8 mouse cellular contexts compared by ENCODE assay signal in genomic region chr17:84790447-84791098, GRCm38 (mm10). TPM values are rescaled to one million over a fixed set of nuclear protein-coding genes. Genes with fewer than 3 reads are reported as not detected.
DNase-seq lines count a peak whose midpoint lies in the region; ATAC-seq and TF ChIP-seq lines count a peak whose summit lies in the region.

Lrpprc (minus strand) TSS chr17:84790789.

- no peak for TF ChIP-seq CTCF in MEL (IDR thresholded peaks at IDR 0.05 in 2 of 3, conservative IDR thresholded peaks at IDR 0.05 in 1 of 3; ENCODE audit: control insufficient read depth in 1 of 3, insufficient read depth in 1 of 3, low read depth in 2 of 3, low read length in 3 of 3, poor library complexity in 1 of 3, severe bottlenecking in 1 of 3)
- no peak for TF ChIP-seq CTCF in cerebellum, adult 2 months (IDR thresholded peaks at IDR 0.05; ENCODE audit: borderline replicate concordance, insufficient read depth, low read depth, low read length)
- TF ChIP-seq CTCF in forebrain, postnatal 0 days (IDR thresholded peaks at IDR 0.05; ENCODE audit: low read depth), result peak; percentile 35

- DNase-seq in MEL (ENCODE audit: low read depth, low spot score), result peak; percentile 96
- peak; percentile 95 to 97 for DNase-seq in cerebellum, adult 2 months
- DNase-seq in forebrain, postnatal 0 days, result peak; percentile 97
- DNase-seq in heart, postnatal 4 days, result peak; percentile 95
- DNase-seq in layer of hippocampus, adult 8-10 months (ENCODE audit: low spot score in 2 of 2), result peak; percentile 92
- DNase-seq in ovary, adult 18-20 months (ENCODE audit: low spot score), result peak; percentile 92
- peak; percentile 97 for DNase-seq in thymus, postnatal 0 days (ENCODE audit: low spot score)

- TF ChIP-seq EP300 in MEL (IDR thresholded peaks at IDR 0.05; ENCODE audit: low read depth in 1 of 2, low read length in 2 of 2), result no peak

- H3K27me3 ChIP-seq in MEL (ENCODE audit: control insufficient read depth in 1 of 2, insufficient read depth in 2 of 2, low read length in 2 of 2), result no peaks in the 10 kb centered on the region
- no peaks in the 10 kb centered on the region for H3K27me3 ChIP-seq in cerebellum, adult 2 months (ENCODE audit: control insufficient read depth, insufficient read depth, low read length)
- H3K27me3 ChIP-seq in forebrain, postnatal 0 days (ENCODE audit: insufficient read depth, low read length), result no peaks in the 10 kb centered on the region
- H3K27me3 ChIP-seq in lung, embryonic 15.5 days, result no peaks in the 10 kb centered on the region

- peak; percentile 61 to 81 for TF ChIP-seq POLR2A in MEL (IDR thresholded peaks at IDR 0.05; ENCODE audit: control insufficient read depth in 1 of 2, insufficient read depth in 1 of 2, low read depth in 1 of 2, low read length in 2 of 2, poor library complexity in 1 of 2)
- peak; percentile 76 for TF ChIP-seq POLR2A in cerebellum, adult 2 months (IDR thresholded peaks at IDR 0.05; ENCODE audit: borderline replicate concordance, insufficient read depth, low read length)

- under 1% methylated on average over 50 of the region's 51 CpGs for WGBS in cerebellum, adult 2 months
- under 1% methylated on average over 51 of the region's 51 CpGs for WGBS in forebrain, postnatal 0 days
- under 1% methylated on average over 51 of the region's 51 CpGs for WGBS in lung, embryonic 15.5 days

- H3K9ac ChIP-seq in MEL (ENCODE audit: control insufficient read depth, low read depth, low read length, poor library complexity, severe bottlenecking), result peak within 1 kb of the TSS; percentile 93
- H3K9ac ChIP-seq in forebrain, postnatal 0 days, result peak within 1 kb of the TSS; percentile 72
- peak within 1 kb of the TSS; percentile 72 for H3K9ac ChIP-seq in lung, embryonic 15.5 days

- no peak for TF ChIP-seq RAD21 in MEL (IDR thresholded peaks at IDR 0.05; ENCODE audit: low read depth, low read length)

- peak within 1 kb of the TSS; percentile 92 to 98 for H3K4me3 ChIP-seq in MEL (ENCODE audit: control insufficient read depth in 1 of 2, insufficient read depth in 1 of 2, low read depth in 2 of 2, low read length in 2 of 2)
- H3K4me3 ChIP-seq in cerebellum, adult 2 months (replicated peaks; ENCODE audit: insufficient read depth, low read depth, low read length), result peak within 1 kb of the TSS; percentile 78
- peak within 1 kb of the TSS; percentile 96 for H3K4me3 ChIP-seq in forebrain, postnatal 0 days (ENCODE audit: low read depth, low read length)
- peak within 1 kb of the TSS; percentile 91 for H3K4me3 ChIP-seq in lung, embryonic 15.5 days

- peak within 1 kb of the TSS; percentile 86 for H3K27ac ChIP-seq in MEL (ENCODE audit: control insufficient read depth, low read depth, low read length)
- peak within 1 kb of the TSS; percentile 93 for H3K27ac ChIP-seq in cerebellum, adult 2 months (ENCODE audit: insufficient read depth, low read length)
- H3K27ac ChIP-seq in forebrain, postnatal 0 days (ENCODE audit: low read depth, low read length), result peak within 1 kb of the TSS; percentile 82
- H3K27ac ChIP-seq in lung, embryonic 15.5 days, result peak within 1 kb of the TSS; percentile 70

- peaks cover 2 to 11% of the 10 kb centered on the region in 2 experiments; a peak in 3 of 4 replicates for H3K36me3 ChIP-seq in MEL (ENCODE audit: control insufficient read depth in 1 of 2, insufficient read depth in 2 of 2, low read length in 2 of 2)
- H3K36me3 ChIP-seq in forebrain, postnatal 0 days (ENCODE audit: insufficient read depth), result 0 out of 2 replicates have a peak, but pooled peaks cover 5% of the 10 kb centered on the region
- no peaks in the 10 kb centered on the region for H3K36me3 ChIP-seq in lung, embryonic 15.5 days

- ATAC-seq in forebrain, postnatal 0 days, result peak; percentile 99
- ATAC-seq in lung, embryonic 15.5 days (ENCODE audit: borderline replicate concordance, extremely low read depth, low FRiP score, low TSS enrichment), result peak; percentile 97

- peaks cover 56% of the 10 kb centered on the region for H3K79me2 ChIP-seq in MEL (ENCODE audit: control insufficient read depth, insufficient read depth, low read length, poor library complexity)

- peaks cover 4 to 12% of the 10 kb centered on the region in 2 experiments; a peak in 3 of 4 replicates for H3K4me1 ChIP-seq in MEL (ENCODE audit: control insufficient read depth in 1 of 2, insufficient read depth in 2 of 2, low read length in 2 of 2)
- H3K4me1 ChIP-seq in cerebellum, adult 2 months (ENCODE audit: control insufficient read depth, insufficient read depth, low read length), result peaks cover 8% of the 10 kb centered on the region; the same call in 1 of the 2 replicates
- H3K4me1 ChIP-seq in forebrain, postnatal 0 days (ENCODE audit: insufficient read depth), result peaks cover 17% of the 10 kb centered on the region
- H3K4me1 ChIP-seq in lung, embryonic 15.5 days, result peaks cover 25% of the 10 kb centered on the region

- peak within 1 kb of the TSS; percentile 90 for H3K4me2 ChIP-seq in forebrain, postnatal 0 days (ENCODE audit: low read depth)
- peak within 1 kb of the TSS; percentile 68 for H3K4me2 ChIP-seq in lung, embryonic 15.5 days

- H3K9me3 ChIP-seq in MEL (replicated peaks; ENCODE audit: insufficient read depth, low read length), result no peaks in the 10 kb centered on the region
- no peaks in the 10 kb centered on the region for H3K9me3 ChIP-seq in forebrain, postnatal 0 days (ENCODE audit: low read length)
- no peaks in the 10 kb centered on the region for H3K9me3 ChIP-seq in lung, embryonic 15.5 days

TF ChIP-seq in MEL, 35 proteins besides CTCF, POLR2A, EP300 and RAD21 (continues in another document):
- TF ChIP-seq BHLHE40 (IDR thresholded peaks at IDR 0.05; ENCODE audit: borderline replicate concordance, low read depth, low read length) (peak; percentile 27; the same call in 1 of the 2 replicates), MYC (IDR thresholded peaks at IDR 0.05; ENCODE audit: low read depth, low read length) (peak; percentile 89; the same call in 1 of the 2 replicates), TCF12 (IDR thresholded peaks at IDR 0.05; ENCODE audit: low read depth, low read length) (peak; percentile 99), ZNF384 (IDR thresholded peaks at IDR 0.05; ENCODE audit: low read depth, low read length) (no peak), NRF1 (IDR thresholded peaks at IDR 0.05; ENCODE audit: insufficient read depth, low read depth, low read length, poor library complexity, severe bottlenecking) (peak; percentile 67), ETS1 (IDR thresholded peaks at IDR 0.05; ENCODE audit: low read depth, low read length) (no peak), CHD1 (IDR thresholded peaks at IDR 0.05; ENCODE audit: low read depth, low read length) (peak; percentile 100), ZKSCAN1 (IDR thresholded peaks at IDR 0.05; ENCODE audit: low read depth, low read length) (no peak), MAX (IDR thresholded peaks at IDR 0.05; ENCODE audit: low read length) (peak; percentile 87), USF1 (IDR thresholded peaks at IDR 0.05; ENCODE audit: low read depth, low read length) (peak; percentile 92), POLR2AphosphoS2 (IDR thresholded peaks at IDR 0.05; ENCODE audit: low read length) (peak; percentile 40; the same call in 1 of the 2 replicates), HCFC1 (IDR thresholded peaks at IDR 0.05; ENCODE audit: low read depth, low read length) (peak; percentile 91), ZMIZ1 (IDR thresholded peaks at IDR 0.05; ENCODE audit: low read depth, low read length) (0 out of 2 replicates have a peak, but pooled peaks have one; percentile 32), POLR2AphosphoS5 (IDR thresholded peaks at IDR 0.05; ENCODE audit: borderline replicate concordance, low read depth, low read length) (no peak), MEF2A (IDR thresholded peaks at IDR 0.05; ENCODE audit: extremely low read depth, insufficient replicate concordance, low read depth, low read length, poor library complexity, severe bottlenecking) (no peak), UBTF (IDR thresholded peaks at IDR 0.05; ENCODE audit: borderline replicate concordance, insufficient read depth, low read depth, low read length) (no peak), TBP (IDR thresholded peaks at IDR 0.05; ENCODE audit: low read depth, low read length) (peak; percentile 65; the same call in 1 of the 2 replicates), GABPA (IDR thresholded peaks at IDR 0.05; ENCODE audit: low read depth, low read length) (no peak), TAL1 (IDR thresholded peaks at IDR 0.05; ENCODE audit: low read length) (no peak), RCOR1 (IDR thresholded peaks at IDR 0.05; ENCODE audit: low read depth, low read length) (no peak), NELFE (IDR thresholded peaks at IDR 0.05; ENCODE audit: low read depth, low read length) (peak; percentile 51), JUND (IDR thresholded peaks at IDR 0.05; ENCODE audit: low read depth, low read length) (no peak), ZC3H11A (IDR thresholded peaks at IDR 0.05; ENCODE audit: low read depth, low read length) (no peak), GATA1 (IDR thresholded peaks at IDR 0.05; ENCODE audit: low read depth, low read length) (0 out of 2 replicates have a peak, but pooled peaks have one; percentile 4), ELF1 (IDR thresholded peaks at IDR 0.05; ENCODE audit: low read depth, low read length) (peak; percentile 65), MAFK (IDR thresholded peaks at IDR 0.05; ENCODE audit: borderline replicate concordance, low read depth, low read length) (no peak), MYB (IDR thresholded peaks at IDR 0.05; ENCODE audit: low read depth, low read length) (no peak), USF2 (IDR thresholded peaks at IDR 0.05; ENCODE audit: borderline replicate concordance in 1 of 2, insufficient read depth in 1 of 2, low read depth in 1 of 2, low read length in 2 of 2) (peak in 1 of 2 experiments; percentile 71; a peak in 2 of 4 replicates), KAT2A (conservative IDR thresholded peaks at IDR 0.05; ENCODE audit: low read depth, low read length) (no peak; the same call in 1 of the 2 replicates), E2F4 (IDR thresholded peaks at IDR 0.05; ENCODE audit: borderline replicate concordance, low read depth, low read length) (no peak)

RNA-seq across cellular contexts. Expression of gene Lrpprc, which starts in this region (rescaled TPM):
- 97.9 and 99.1 TPM in 2 replicates for total RNA-seq in MEL (2012; rRNA removed)
- 100 to 1,000 TPM in 1 of 2 experiments, 10 to 100 TPM in 1; 82.6 to 204 TPM for polyA plus RNA-seq in MEL (2012; ENCODE audit: insufficient read depth in 1 of 2, insufficient read length in 2 of 2, low read depth in 1 of 2, low replicate concordance in 2 of 2, missing spikeins in 1 of 2)
- polyA plus RNA-seq in cerebellum, adult 2 months (2012; rRNA removed), result 39.6 and 40.3 TPM in 2 replicates
- total RNA-seq in forebrain, postnatal 0 days (2014; rRNA removed), result 66.9 and 76.7 TPM in 2 replicates
- polyA plus RNA-seq in forebrain, postnatal 0 days (2015; fragmentation: Nextera tagmentation; extraction: Ambion mirVana), result 25.7 and 36.7 TPM in 2 replicates
- total RNA-seq in heart, postnatal 4 days (2021), result 100 to 1,000 TPM; 146 to 149 TPM
- 10 to 100 TPM; 62.3 to 66.0 (median 63.4) TPM for total RNA-seq in layer of hippocampus, adult 8-10 months (2022)
- polyA plus RNA-seq in lung, embryonic 15.5 days (2015; fragmentation: Nextera tagmentation; extraction: Ambion mirVana), result 34.9 and 38.2 TPM in 2 replicates
- 24.1 and 26.4 TPM in 2 replicates for polyA plus RNA-seq in thymus, postnatal 0 days (2015; fragmentation: Nextera tagmentation; extraction: Ambion mirVana)

Comparison
In these comparisons a context has a peak if more than half of its experiments do, and no peak if none do; other contexts are left out.
1. Peak in every context shown above with its lines: DNase-seq, ATAC-seq, H3K4me3 ChIP-seq and H3K27ac ChIP-seq.